ENCODE assay signal across 25 mouse cellular contexts in genomic region chr4:77050536-77051207, GRCm38 (mm10).
DNase-seq lines count a peak whose midpoint lies in the region; ATAC-seq and TF ChIP-seq lines count a peak whose summit lies in the region.
"Had no signal": no experiment of that assay in that cellular context is flagged by ENCODE, and none has a peak within 500 bp of the region (broad histone marks: within the 10 kb centered on the region; RNA-seq: fewer than 3 reads in every experiment).

No protein-coding gene starts in this region.

- no peak overlapping the region for H3K4me3 ChIP-seq in forebrain, postnatal 0 days (ENCODE audit: low read depth, low read length)
- H3K4me3 ChIP-seq in forebrain, embryonic 16.5 days (replicated peaks; ENCODE audit: low read length): no peak overlapping the region
- no peak overlapping the region for H3K4me3 ChIP-seq in midbrain, embryonic 11.5 days (ENCODE audit: low read depth, low read length)
- H3K4me3 ChIP-seq in midbrain, embryonic 10.5 days: no peak overlapping the region
- H3K4me3 ChIP-seq in midbrain, embryonic 14.5 days (replicated peaks; ENCODE audit: low read depth, low read length): no peak overlapping the region
- H3K4me3 ChIP-seq: heart, embryonic 13.5 days; liver, embryonic 12.5 days; stomach, embryonic 15.5 days had no signal

- ATAC-seq in forebrain, postnatal 0 days: peak; percentile 61; the same call in 1 of the 2 replicates
- ATAC-seq in forebrain, embryonic 16.5 days: no peak
- ATAC-seq in midbrain, embryonic 11.5 days (ENCODE audit: low FRiP score): no peak
- ATAC-seq in midbrain, embryonic 14.5 days (ENCODE audit: low FRiP score, low TSS enrichment): no peak
- ATAC-seq: intestine, embryonic 16.5 days; liver, embryonic 12.5 days; liver, postnatal 0 days had no signal

- H3K4me1 ChIP-seq in forebrain, postnatal 0 days (ENCODE audit: insufficient read depth): no peaks in the 10 kb centered on the region
- no peaks in the 10 kb centered on the region; the same call in 1 of the 2 replicates for H3K4me1 ChIP-seq in forebrain, embryonic 16.5 days (replicated peaks; ENCODE audit: control insufficient read depth, insufficient read depth, low read length)
- H3K4me1 ChIP-seq in midbrain, embryonic 11.5 days (ENCODE audit: control insufficient read depth, insufficient read depth, low read length): peaks cover 2% of the 10 kb centered on the region; the same call in 1 of the 2 replicates
- no peaks in the 10 kb centered on the region for H3K4me1 ChIP-seq in midbrain, embryonic 10.5 days
- 0 out of 2 replicates have a peak, but pooled peaks cover 3% of the 10 kb centered on the region for H3K4me1 ChIP-seq in midbrain, embryonic 14.5 days (ENCODE audit: control insufficient read depth, insufficient read depth, low read length)
- H3K4me1 ChIP-seq: heart, embryonic 13.5 days; liver, embryonic 12.5 days; stomach, embryonic 15.5 days had no signal

- 16% methylated on average over 6 of the region's 6 CpGs for whole genome bisulfite sequencing in forebrain, postnatal 0 days
- 23% methylated on average over 6 of the region's 6 CpGs for WGBS in forebrain, embryonic 16.5 days
- 59% methylated on average over 6 of the region's 6 CpGs for WGBS in midbrain, embryonic 11.5 days
- 64% methylated on average over 6 of the region's 6 CpGs for WGBS in midbrain, embryonic 10.5 days
- WGBS in midbrain, embryonic 14.5 days: 53% methylated on average over 6 of the region's 6 CpGs

- DNase-seq in forebrain, postnatal 0 days: peak; percentile 8
- peak; percentile 78 for DNase-seq in midbrain, embryonic 11.5 days (ENCODE audit: low spot score, missing footprints)
- no peak for DNase-seq in midbrain, embryonic 10.5 days (ENCODE audit: low spot score)
- DNase-seq in midbrain, embryonic 14.5 days: peak; percentile 41
- no peak for DNase-seq in cerebellum, adult 9-11 months
- DNase-seq in ovary, postnatal 10 days (ENCODE audit: low spot score): no peak
- DNase-seq: adrenal gland, postnatal 25 days; cerebellum, adult 2 months; cerebellum, postnatal 25 days; gastrocnemius, postnatal 10 days; heart, postnatal 10 days; kidney, adult 9 months; kidney, postnatal 10 days; layer of hippocampus, postnatal 36 days; left cerebral cortex, postnatal 4 days; liver, postnatal 0 days; lung, postnatal 36 days; retina, postnatal 1 day; right cerebral cortex, postnatal 14 days; thymus, postnatal 14 days had no signal

- no peak overlapping the region for H3K9ac ChIP-seq in forebrain, postnatal 0 days
- no peak overlapping the region for H3K9ac ChIP-seq in forebrain, embryonic 16.5 days (replicated peaks; ENCODE audit: low read depth, low read length)
- no peak overlapping the region for H3K9ac ChIP-seq in midbrain, embryonic 11.5 days (ENCODE audit: low read length)
- H3K9ac ChIP-seq in midbrain, embryonic 14.5 days (replicated peaks; ENCODE audit: low read length): no peak overlapping the region
- H3K9ac ChIP-seq: heart, embryonic 13.5 days; liver, embryonic 12.5 days; liver, postnatal 0 days; stomach, embryonic 15.5 days had no signal

- H3K36me3 ChIP-seq in forebrain, postnatal 0 days (ENCODE audit: insufficient read depth): no peaks in the 10 kb centered on the region
- no peaks in the 10 kb centered on the region for H3K36me3 ChIP-seq in forebrain, embryonic 16.5 days (ENCODE audit: control insufficient read depth, insufficient read depth)
- no peaks in the 10 kb centered on the region for H3K36me3 ChIP-seq in midbrain, embryonic 11.5 days (ENCODE audit: control insufficient read depth, insufficient read depth, low read length)
- H3K36me3 ChIP-seq in midbrain, embryonic 10.5 days: no peaks in the 10 kb centered on the region
- no peaks in the 10 kb centered on the region for H3K36me3 ChIP-seq in midbrain, embryonic 14.5 days (ENCODE audit: control insufficient read depth, insufficient read depth, low read length)
- H3K36me3 ChIP-seq: heart, embryonic 13.5 days; liver, embryonic 12.5 days; stomach, embryonic 15.5 days had no signal

- no peaks in the 10 kb centered on the region for H3K27me3 ChIP-seq in forebrain, postnatal 0 days (ENCODE audit: insufficient read depth, low read length)
- H3K27me3 ChIP-seq in forebrain, embryonic 16.5 days (replicated peaks; ENCODE audit: control insufficient read depth, insufficient read depth, low read length): no peaks in the 10 kb centered on the region
- H3K27me3 ChIP-seq in midbrain, embryonic 11.5 days (ENCODE audit: control insufficient read depth, insufficient read depth, low read length): no peaks in the 10 kb centered on the region
- no peaks in the 10 kb centered on the region for H3K27me3 ChIP-seq in midbrain, embryonic 10.5 days (ENCODE audit: low read depth, poor library complexity, severe bottlenecking)
- no peaks in the 10 kb centered on the region for H3K27me3 ChIP-seq in midbrain, embryonic 14.5 days (ENCODE audit: control insufficient read depth, insufficient read depth, low read length)
- H3K27me3 ChIP-seq: heart, embryonic 13.5 days; liver, embryonic 12.5 days; stomach, embryonic 15.5 days had no signal

- H3K9me3 ChIP-seq in forebrain, postnatal 0 days (ENCODE audit: low read length): no peaks in the 10 kb centered on the region
- no peaks in the 10 kb centered on the region for H3K9me3 ChIP-seq in forebrain, embryonic 16.5 days (ENCODE audit: control insufficient read depth, low read length)
- no peaks in the 10 kb centered on the region for H3K9me3 ChIP-seq in midbrain, embryonic 11.5 days (ENCODE audit: control insufficient read depth, low read length)
- H3K9me3 ChIP-seq in midbrain, embryonic 10.5 days (replicated peaks): no peaks in the 10 kb centered on the region
- H3K9me3 ChIP-seq in midbrain, embryonic 14.5 days (ENCODE audit: control insufficient read depth, low read length): no peaks in the 10 kb centered on the region
- H3K9me3 ChIP-seq: heart, embryonic 13.5 days; liver, embryonic 12.5 days; stomach, embryonic 15.5 days had no signal

- H3K27ac ChIP-seq in forebrain, postnatal 0 days (ENCODE audit: low read depth, low read length): no peak overlapping the region
- no peak overlapping the region for H3K27ac ChIP-seq in forebrain, embryonic 16.5 days (ENCODE audit: low read length)
- no peak overlapping the region for H3K27ac ChIP-seq in midbrain, embryonic 11.5 days (ENCODE audit: low read depth, low read length)
- no peak overlapping the region for H3K27ac ChIP-seq in midbrain, embryonic 10.5 days (replicated peaks)
- peak overlapping the region; percentile 52; the same call in 1 of the 2 replicates for H3K27ac ChIP-seq in midbrain, embryonic 14.5 days (replicated peaks; ENCODE audit: low read depth, low read length)
- H3K27ac ChIP-seq: heart, embryonic 13.5 days; liver, embryonic 12.5 days; stomach, embryonic 15.5 days had no signal

- no peak overlapping the region for H3K4me2 ChIP-seq in forebrain, postnatal 0 days (ENCODE audit: low read depth)
- no peak overlapping the region for H3K4me2 ChIP-seq in forebrain, embryonic 16.5 days (ENCODE audit: low read length)
- H3K4me2 ChIP-seq in midbrain, embryonic 11.5 days: no peak overlapping the region
- no peak overlapping the region; the same call in 1 of the 2 replicates for H3K4me2 ChIP-seq in midbrain, embryonic 14.5 days (ENCODE audit: low read length)
- H3K4me2 ChIP-seq: heart, embryonic 13.5 days; liver, embryonic 12.5 days; stomach, embryonic 15.5 days had no signal

- no peak for TF ChIP-seq CTCF in forebrain, postnatal 0 days (IDR thresholded peaks at IDR 0.05; ENCODE audit: low read depth)

Comparison
In these comparisons a context has a peak if more than half of its experiments do, and no peak if none do; other contexts are left out.
1. DNase-seq: peak in forebrain, postnatal 0 days (single experiment), midbrain, embryonic 11.5 days (single experiment) and midbrain, embryonic 14.5 days (single experiment); none in midbrain, embryonic 10.5 days (single experiment), cerebellum, adult 9-11 months (single experiment) and ovary, postnatal 10 days (single experiment).